Mouse (Mus musculus): ENCODE results near the gene 1810024B03Rik.
"Not testable (repeated sequence)": the region's sequence is repeated elsewhere in the genome, so short reads cannot be mapped to it uniquely, and the experiment has no call there.

Gene 1810024B03Rik

GRCm38 (mm10) chr2:127207547-127208451 lies at the start of gene 1810024B03Rik, which contains the start of gene Snrnp200:
1810024B03Rik (minus strand) TSS chr2:127208280.
Snrnp200 (plus strand) TSS chr2:127208386.
- peak; percentile 76 to 93 for DNase-seq (ENCODE audit: low spot score in 2 of 2)

- DNase-seq (ENCODE audit: low spot score in 2 of 2): no peak
Observed at GRCm38 (mm10) chr2:127255294-127255693, 47.2 kb upstream of the 1810024B03Rik start.

GRCm38 (mm10) chr2:127254604-127255134 lies 46.6 kb upstream of the 1810024B03Rik start:
- DNase-seq (ENCODE audit: low spot score in 2 of 2): no peak

GRCm38 (mm10) chr2:127252787-127253186 lies 44.7 kb upstream of the 1810024B03Rik start:
- no peak for DNase-seq (ENCODE audit: low spot score in 2 of 2)

DNA sequence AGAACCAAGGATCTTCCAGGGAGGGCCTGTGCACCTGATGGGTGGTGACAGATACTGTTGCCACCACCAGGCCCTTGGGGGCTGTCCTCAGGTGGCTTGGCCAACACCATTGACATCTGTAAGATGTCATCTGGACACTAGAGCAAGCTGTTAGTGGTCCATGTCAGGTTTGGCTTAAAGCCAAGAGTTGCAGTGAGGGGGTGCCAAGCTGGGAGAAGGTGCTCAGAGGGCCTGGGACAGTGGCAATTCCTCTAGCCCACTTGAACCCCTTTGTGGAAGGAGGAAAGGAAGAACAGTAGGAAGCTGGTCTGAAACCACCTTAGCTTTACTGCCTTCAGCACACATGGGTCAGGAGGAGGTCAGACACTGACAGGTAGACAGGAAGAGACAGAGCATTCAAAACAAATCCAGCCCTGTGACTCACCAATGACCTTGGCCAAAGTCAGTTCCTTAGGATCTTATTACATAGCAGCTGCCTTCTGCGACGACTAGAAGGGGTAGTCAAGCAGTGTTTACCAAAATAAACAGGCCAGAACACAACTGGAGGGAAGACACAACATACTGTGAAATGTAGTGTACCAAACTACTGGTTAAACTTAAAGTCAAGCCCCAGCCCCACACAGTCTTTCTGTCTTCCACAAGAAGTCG lies 43.9 kb upstream of the 1810024B03Rik start:
- no peak for DNase-seq (ENCODE audit: low spot score in 2 of 2)

DNA sequence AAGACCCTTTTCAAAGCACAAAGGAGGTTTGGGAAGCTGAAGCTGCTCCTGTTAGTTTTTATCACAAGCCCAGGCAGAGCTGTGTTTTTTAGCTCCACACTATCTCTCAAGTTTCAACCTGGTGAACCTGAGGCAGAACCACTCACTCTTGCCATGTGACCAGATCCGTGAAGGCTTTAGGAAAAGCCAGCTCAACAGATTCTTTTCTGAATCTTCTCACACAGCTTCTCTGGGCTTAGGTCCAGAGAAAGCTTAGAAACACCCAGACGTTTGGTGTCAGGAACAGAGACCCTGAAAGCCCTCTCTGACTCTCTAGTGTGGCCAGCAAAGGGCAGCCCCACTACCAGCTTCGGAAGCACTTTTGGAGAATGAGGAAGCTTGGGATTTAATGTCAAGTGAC lies 43.4 kb upstream of the 1810024B03Rik start:
- no peak for DNase-seq (ENCODE audit: low spot score in 2 of 2)

DNA sequence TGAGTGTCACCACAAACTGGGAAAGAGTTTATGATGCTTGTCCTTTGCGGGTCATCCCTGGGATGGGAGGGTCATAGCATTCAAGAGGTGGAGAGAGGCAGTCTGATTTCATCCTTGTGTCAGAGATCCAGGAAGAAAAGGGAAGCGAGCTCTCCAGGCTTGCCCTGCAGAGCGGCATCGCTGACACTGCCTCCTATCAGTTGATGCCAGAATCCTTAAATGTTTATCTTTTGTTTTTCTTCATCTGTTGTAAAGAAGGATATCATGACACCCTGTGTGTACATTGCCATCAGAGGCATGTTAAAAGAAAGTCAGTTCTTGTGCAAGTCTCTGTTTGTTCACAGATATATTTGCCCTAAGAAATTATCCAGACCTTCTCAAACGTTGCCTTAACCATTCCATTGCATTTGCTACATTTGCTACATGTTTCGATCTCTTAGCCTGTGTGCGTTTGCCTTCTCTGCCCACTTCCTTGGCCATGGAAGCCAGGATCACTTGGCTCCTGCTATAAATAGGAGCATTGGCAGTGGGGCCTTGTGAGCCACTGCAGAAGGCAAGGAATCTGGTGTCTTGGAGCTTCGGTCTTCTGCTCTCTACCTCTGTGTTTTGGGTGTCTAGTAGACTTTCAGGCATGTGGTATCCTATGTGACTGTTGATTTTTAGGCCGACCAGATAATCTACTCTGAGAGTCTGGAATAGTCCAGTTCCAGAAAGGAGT lies 42.4 kb upstream of the 1810024B03Rik start:
- DNase-seq (ENCODE audit: low spot score in 2 of 2): no peak

DNA sequence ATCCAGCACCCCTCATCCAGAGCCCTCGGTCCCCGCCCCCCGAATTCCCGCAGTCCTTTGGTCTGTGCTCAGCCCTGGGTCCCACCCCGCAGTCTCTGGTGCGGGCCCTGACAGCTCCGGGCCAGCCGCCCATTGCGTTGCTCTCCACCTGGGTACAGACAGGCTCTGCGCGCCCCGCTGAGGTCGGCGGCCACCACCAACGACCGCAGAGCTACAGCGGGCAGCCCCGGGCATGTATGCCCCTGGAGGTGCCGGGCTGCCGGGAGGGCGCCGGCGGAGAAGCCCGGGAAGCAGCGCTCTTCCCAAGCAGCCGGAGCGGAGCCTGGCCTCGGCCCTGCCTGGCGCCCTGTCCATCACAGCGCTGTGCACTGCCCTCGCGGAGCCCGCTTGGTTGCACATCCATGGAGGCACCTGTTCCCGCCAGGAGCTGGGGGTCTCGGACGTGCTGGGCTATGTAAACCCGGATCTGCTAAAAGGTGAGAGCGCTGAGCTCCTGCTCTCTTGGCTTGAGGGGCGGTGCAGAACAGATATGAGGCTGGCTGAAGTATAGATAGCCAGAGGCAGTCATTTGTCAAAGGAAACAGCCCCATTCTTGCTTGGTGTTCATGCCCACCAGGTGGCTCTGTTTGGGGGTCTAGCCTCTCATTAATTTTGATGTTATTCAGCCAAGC lies 40.4 kb upstream of the 1810024B03Rik start:
- DNase-seq (ENCODE audit: low spot score in 2 of 2): peak in 1 of 2 experiments; percentile 52

DNA sequence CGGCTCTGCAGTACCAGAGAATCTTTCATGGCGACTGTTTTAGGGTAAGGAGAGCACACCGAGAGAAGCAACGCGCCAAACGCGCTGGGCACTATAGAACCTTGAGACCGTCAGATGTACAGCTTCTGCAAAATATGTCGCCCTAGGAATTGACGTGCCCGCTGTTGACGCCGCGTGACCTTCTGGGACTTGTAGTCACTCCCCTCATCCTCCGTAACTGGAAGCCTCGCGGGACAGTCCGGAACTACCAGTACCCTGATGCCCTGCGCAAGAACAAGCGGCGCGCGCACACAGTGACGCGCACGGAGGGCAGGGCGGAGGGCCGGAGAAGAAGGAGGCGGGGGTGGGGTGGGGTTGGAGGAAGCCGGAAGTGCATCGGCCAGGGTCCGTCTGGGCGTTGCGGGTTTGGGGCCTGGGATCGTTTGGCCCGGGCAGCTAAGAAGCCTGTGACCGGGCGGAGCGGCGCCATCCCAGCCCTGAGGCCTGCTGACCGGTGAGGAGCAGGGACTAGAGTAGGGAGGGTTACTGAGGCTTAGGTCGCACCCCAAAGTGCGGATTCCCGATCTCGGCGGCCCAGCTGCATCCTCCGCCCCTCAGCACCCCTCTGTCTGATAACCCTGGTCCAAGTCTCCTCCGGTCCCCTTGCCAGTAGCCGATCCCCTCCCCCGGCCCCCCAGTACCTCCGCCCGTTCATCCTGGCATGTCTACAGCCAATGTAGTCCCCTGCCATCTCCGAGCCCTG lies 39.7 kb upstream of the 1810024B03Rik start, which contains the start of the genes Ciao1 and Tmem127:
Gene Ciao1, minus strand, starts transcription at position 225 of the 742 bp plus-strand sequence.
Gene Tmem127, plus strand, starts transcription at position 317 of the 742 bp plus-strand sequence.
- peak; percentile 89 to 96 for DNase-seq (ENCODE audit: low spot score in 2 of 2)

GRCm38 (mm10) chr2:127240065-127240464 lies 32.0 kb upstream of the 1810024B03Rik start:
- no peak for DNase-seq (ENCODE audit: low spot score in 2 of 2)

DNA sequence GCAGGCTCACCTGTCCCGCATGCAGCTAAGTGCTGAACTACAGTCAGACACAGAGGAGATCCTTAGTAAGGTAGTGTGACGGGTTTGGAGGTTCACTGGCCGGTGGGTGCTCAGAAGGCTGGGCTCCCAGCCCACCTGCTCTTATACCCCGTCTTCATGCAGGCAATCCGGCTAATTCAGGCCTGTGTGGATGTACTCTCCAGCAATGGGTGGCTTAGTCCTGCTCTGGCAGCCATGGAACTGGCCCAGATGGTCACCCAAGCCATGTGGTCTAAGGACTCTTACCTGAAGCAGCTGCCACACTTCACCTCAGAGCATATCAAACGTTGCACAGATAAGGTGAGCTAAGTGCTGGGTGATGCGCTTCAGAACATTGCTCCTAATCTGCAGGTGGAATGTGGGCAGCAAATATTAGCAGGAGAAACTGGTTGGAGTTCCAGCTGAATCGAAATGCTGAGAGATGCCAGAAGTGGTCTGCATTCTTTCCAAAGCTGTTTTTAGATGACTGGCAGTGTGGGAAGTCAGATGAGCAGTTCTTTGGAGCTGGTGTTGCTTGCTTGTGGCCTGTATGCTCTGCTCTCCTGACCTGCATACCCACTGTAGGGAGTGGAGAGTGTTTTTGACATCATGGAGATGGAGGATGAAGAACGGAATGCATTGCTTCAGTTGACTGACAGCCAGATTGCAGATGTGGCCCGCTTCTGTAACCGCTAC lies 30.0 kb upstream of the 1810024B03Rik start:
- no peak for DNase-seq (ENCODE audit: low spot score in 2 of 2)

GRCm38 (mm10) chr2:127225261-127225660 lies 17.2 kb upstream of the 1810024B03Rik start:
- DNase-seq (ENCODE audit: low spot score in 2 of 2): no peak

- DNase-seq (ENCODE audit: low spot score in 2 of 2): no peak
Observed at GRCm38 (mm10) chr2:127217746-127218145, 9.7 kb upstream of the 1810024B03Rik start.

- DNase-seq (ENCODE audit: low spot score in 2 of 2): no peak
Observed at GRCm38 (mm10) chr2:127210701-127211100, 2.6 kb upstream of the 1810024B03Rik start.

GRCm38 (mm10) chr2:127208452-127208769 lies 331 bp upstream of the 1810024B03Rik start:
- DNase-seq (ENCODE audit: low spot score in 2 of 2): no peak

DNA sequence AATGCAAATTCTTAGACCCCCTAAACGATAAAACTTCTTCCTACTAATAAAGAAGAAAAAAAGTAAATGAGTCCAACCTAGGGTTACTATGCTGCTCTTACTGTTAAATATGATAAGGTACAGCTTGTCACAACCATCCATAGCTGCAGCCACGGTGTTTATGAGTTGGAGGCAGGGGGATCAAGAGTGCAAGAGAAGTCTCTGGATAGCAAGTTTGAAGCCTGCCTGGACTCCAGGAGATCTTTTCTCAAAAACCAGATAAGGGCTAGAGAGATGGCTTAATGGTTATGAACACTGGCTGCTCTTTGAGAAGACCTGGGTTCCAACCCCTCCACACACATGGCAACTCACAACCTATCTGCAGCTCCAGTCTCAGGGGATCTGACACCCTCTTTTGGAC lies 1.2 kb downstream of the 1810024B03Rik start:
- DNase-seq (ENCODE audit: low spot score in 2 of 2): no peak

GRCm38 (mm10) chr2:127205936-127206335 lies 2.1 kb downstream of the 1810024B03Rik start:
- DNase-seq (ENCODE audit: low spot score in 2 of 2): not testable (repeated sequence)

DNA sequence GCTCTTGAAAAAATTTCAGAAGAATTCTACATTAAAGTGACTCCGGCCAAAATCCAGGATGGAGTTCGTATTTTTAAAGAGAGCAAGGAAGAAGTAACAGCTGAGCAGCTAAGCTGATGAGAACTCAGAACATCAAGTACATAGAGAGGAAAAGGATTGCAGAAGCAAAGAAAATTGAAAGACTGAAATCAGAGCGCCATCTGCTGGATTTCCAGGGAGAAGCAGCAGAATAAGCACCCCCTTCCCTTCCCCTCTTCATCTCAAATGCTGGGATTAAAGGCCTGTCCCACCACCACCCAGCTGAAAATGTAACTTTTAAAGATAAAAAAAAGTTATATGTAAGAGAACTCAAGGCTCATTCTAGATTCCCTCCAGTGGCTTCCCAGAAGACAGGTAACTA lies 3.1 kb downstream of the 1810024B03Rik start:
- DNase-seq (ENCODE audit: low spot score in 2 of 2): peak; percentile 52 to 63

DNA sequence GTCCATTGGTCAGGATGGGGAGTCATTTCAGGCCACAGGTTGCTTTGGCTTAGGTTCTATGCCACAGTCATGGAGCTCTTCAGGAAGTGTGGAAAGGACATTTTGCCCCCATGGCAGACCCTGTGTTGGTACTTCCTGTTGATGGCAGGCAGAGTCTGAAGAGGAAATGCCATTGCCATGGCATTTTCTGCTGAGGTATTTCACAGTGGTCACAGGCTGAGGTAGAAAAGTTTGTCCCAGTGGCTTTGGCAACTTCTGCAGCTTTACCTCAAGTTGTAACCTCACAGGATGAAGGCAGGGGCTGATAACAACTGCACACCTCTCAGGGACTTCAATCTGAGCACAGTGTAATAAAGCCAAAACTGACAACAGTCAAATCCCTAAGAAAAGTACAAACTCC lies 18.5 kb downstream of the 1810024B03Rik start:
- DNase-seq (ENCODE audit: low spot score in 2 of 2): no peak
